ENCODE assay signal across 19 mouse cellular contexts in genomic region chr14:25869135-25869878, GRCm38 (mm10). TPM values are rescaled to one million over a fixed set of nuclear protein-coding genes. Genes with fewer than 3 reads are reported as not detected.
DNase-seq lines count a peak whose midpoint lies in the region; ATAC-seq lines count a peak whose summit lies in the region.
"Had no signal": no experiment of that assay in that cellular context is flagged by ENCODE, and none has a peak within 500 bp of the region (broad histone marks: within the 10 kb centered on the region; RNA-seq: fewer than 3 reads in every experiment).

No protein-coding gene starts in this region.

- intact Hi-C loops in heart, postnatal 36 days (cut with DNase I): no loop called here

- peaks cover 43% of the 10 kb centered on the region for H3K4me1 ChIP-seq in intestine, embryonic 15.5 days (replicated peaks)
- H3K4me1 ChIP-seq in midbrain, embryonic 16.5 days (ENCODE audit: control insufficient read depth, insufficient read depth, low read length): no peaks in the 10 kb centered on the region

- H3K9ac ChIP-seq in intestine, embryonic 15.5 days: no peak overlapping the region
- H3K9ac ChIP-seq in midbrain, embryonic 16.5 days (ENCODE audit: low read depth, low read length): no peak overlapping the region
- H3K9ac ChIP-seq: embryonic facial prominence, embryonic 12.5 days; forebrain, embryonic 12.5 days; hindbrain, embryonic 14.5 days had no signal

- WGBS in intestine, embryonic 15.5 days: 65% methylated on average over 9 of the region's 9 CpGs
- WGBS in midbrain, embryonic 16.5 days: 55% methylated on average over 9 of the region's 9 CpGs

- H3K9me3 ChIP-seq in intestine, embryonic 15.5 days: no peaks in the 10 kb centered on the region
- no peaks in the 10 kb centered on the region for H3K9me3 ChIP-seq in midbrain, embryonic 16.5 days (replicated peaks; ENCODE audit: control insufficient read depth, low read length, poor library complexity, severe bottlenecking)
- H3K9me3 ChIP-seq: embryonic facial prominence, embryonic 12.5 days; forebrain, embryonic 12.5 days had no signal

- peak; percentile 41 for DNase-seq in heart, adult 8-10 months (ENCODE audit: low spot score)
- DNase-seq in heart, postnatal 36 days: no peak
- DNase-seq in ES-CJ7 (ENCODE audit: low read depth, low spot score) (peak; percentile 44), ZHBTc4 (ENCODE audit: low read depth, low spot score) (peak; percentile 45)
- DNase-seq in cerebellum, postnatal 10 days: no peak
- DNase-seq: cerebellum, adult 8-10 months; gastrocnemius, postnatal 10 days; kidney, postnatal 36 days; lung, postnatal 14 days; right cerebral cortex, postnatal 25 days had no signal

- H3K4me2 ChIP-seq in intestine, embryonic 15.5 days (replicated peaks): no peak overlapping the region
- H3K4me2 ChIP-seq in midbrain, embryonic 16.5 days (ENCODE audit: low read length): no peak overlapping the region
- H3K4me2 ChIP-seq: embryonic facial prominence, embryonic 12.5 days; forebrain, embryonic 12.5 days; hindbrain, embryonic 14.5 days had no signal

- H3K36me3 ChIP-seq in intestine, embryonic 15.5 days: no peaks in the 10 kb centered on the region
- no peaks in the 10 kb centered on the region for H3K36me3 ChIP-seq in midbrain, embryonic 16.5 days (ENCODE audit: control insufficient read depth, insufficient read depth, low read length)
- H3K36me3 ChIP-seq: embryonic facial prominence, embryonic 12.5 days; forebrain, embryonic 12.5 days had no signal

- H3K27ac ChIP-seq in intestine, embryonic 15.5 days: peak overlapping the region; percentile 14; the same call in 1 of the 2 replicates
- H3K27ac ChIP-seq in midbrain, embryonic 16.5 days (ENCODE audit: low read length): no peak overlapping the region
- H3K27ac ChIP-seq: embryonic facial prominence, embryonic 12.5 days; forebrain, embryonic 12.5 days; hindbrain, embryonic 14.5 days; left cerebral cortex, adult 2 months had no signal

- peak; percentile 12; the same call in 1 of the 2 replicates for ATAC-seq in intestine, embryonic 15.5 days
- no peak for ATAC-seq in midbrain, embryonic 16.5 days

- no peaks in the 10 kb centered on the region for H3K27me3 ChIP-seq in intestine, embryonic 15.5 days (replicated peaks)
- H3K27me3 ChIP-seq in midbrain, embryonic 16.5 days (ENCODE audit: control insufficient read depth, insufficient read depth, low read depth, low read length): no peaks in the 10 kb centered on the region
- H3K27me3 ChIP-seq: embryonic facial prominence, embryonic 12.5 days; forebrain, embryonic 12.5 days had no signal

- no peak overlapping the region for H3K4me3 ChIP-seq in intestine, embryonic 15.5 days (replicated peaks)
- no peak overlapping the region for H3K4me3 ChIP-seq in midbrain, embryonic 16.5 days (ENCODE audit: low read depth, low read length)
- H3K4me3 ChIP-seq: embryonic facial prominence, embryonic 12.5 days; forebrain, embryonic 12.5 days; left cerebral cortex, adult 2 months had no signal

RNA-seq across cellular contexts. Expression of gene Anxa11, which starts 27.4 kb away (rescaled TPM):
- 10 to 100 TPM; 79.8 to 88.1 (median 84.4) TPM for total RNA-seq in heart, adult 8-10 months (2022)
- total RNA-seq in heart, postnatal 36 days (2021): 10 to 100 TPM; 81.8 to 87.0 TPM
- 71.5 and 72.2 TPM in 2 replicates for polyA plus RNA-seq in intestine, embryonic 15.5 days (2015; fragmentation: Nextera tagmentation; extraction: Ambion mirVana)
- 1.8 and 2.4 TPM in 2 replicates for polyA plus RNA-seq in midbrain, embryonic 16.5 days (2015; fragmentation: Nextera tagmentation; extraction: Ambion mirVana)

RNA-seq across cellular contexts. Expression of gene Plac9a, which starts 33.6 kb away (rescaled TPM):
- total RNA-seq in heart, adult 8-10 months (2022): 1 to 10 TPM in 3 of 4 experiments, under 1 TPM in 1; 0.88 to 5.5 (median 3.0) TPM
- 1 to 10 TPM; 2.0 to 2.4 TPM for total RNA-seq in heart, postnatal 36 days (2021)
- polyA plus RNA-seq in intestine, embryonic 15.5 days (2015; fragmentation: Nextera tagmentation; extraction: Ambion mirVana): 1.9 TPM in 1 of 2 replicates, not detected in the other
- polyA plus RNA-seq in midbrain, embryonic 16.5 days (2015; fragmentation: Nextera tagmentation; extraction: Ambion mirVana): not detected in 2 replicates
- total RNA-seq: left cerebral cortex, adult 2 months; liver, adult 2 months; midbrain, postnatal 0 days; neutrophil, adult 5-6 weeks had no signal
- polyA plus RNA-seq: forebrain, embryonic 12.5 days; hindbrain, embryonic 14.5 days; liver, adult 2 months; midbrain, postnatal 0 days had no signal

RNA-seq across cellular contexts. Expression of gene Tmem254a, which starts 58.2 kb away (rescaled TPM):
- under 1 TPM in 3 of 4 experiments, not detected in 1; 0.35 to 0.75 (median 0.50) TPM for total RNA-seq in heart, adult 8-10 months (2022)
- 1 to 10 TPM in 1 of 2 experiments, under 1 TPM in 1; 0.75 to 1.2 TPM for total RNA-seq in heart, postnatal 36 days (2021)
- 4.1 and 7.7 TPM in 2 replicates for polyA plus RNA-seq in intestine, embryonic 15.5 days (2015; fragmentation: Nextera tagmentation; extraction: Ambion mirVana)
- 6.5 and 8.1 TPM in 2 replicates for polyA plus RNA-seq in midbrain, embryonic 16.5 days (2015; fragmentation: Nextera tagmentation; extraction: Ambion mirVana)

Comparison
In these comparisons a context has a peak if more than half of its experiments do, and no peak if none do; other contexts are left out.
1. DNase-seq: peak in heart, adult 8-10 months (single experiment), ES-CJ7 (single experiment) and ZHBTc4 (single experiment); none in heart, postnatal 36 days (0 of 2) and cerebellum, postnatal 10 days (0 of 2).